Mouse (Mus musculus): ENCODE results near the gene Igsf11.

The Igsf11 gene

GRCm38 (mm10) chr16:38892371-38892770, at the start of gene Igsf11:
Igsf11 (plus strand) TSS chr16:38892671.
- DNase-seq (ENCODE audit: low spot score): no peak

GRCm38 (mm10) chr16:38858120-38858749, 34.2 kb upstream of the Igsf11 start:
- peak; percentile 70 for DNase-seq (ENCODE audit: low spot score)

- DNase-seq (ENCODE audit: low spot score): no peak
Observed at GRCm38 (mm10) chr16:38860548-38860947, 31.9 kb upstream of the Igsf11 start.

- no peak for DNase-seq (ENCODE audit: low spot score)
Observed at GRCm38 (mm10) chr16:38864358-38864757, 28.1 kb upstream of the Igsf11 start.

GRCm38 (mm10) chr16:38873231-38873630, 19.2 kb upstream of the Igsf11 start:
- DNase-seq (ENCODE audit: low spot score): no peak

GRCm38 (mm10) chr16:38874481-38874880, 18.0 kb upstream of the Igsf11 start:
- DNase-seq (ENCODE audit: low spot score): no peak

GRCm38 (mm10) chr16:38898816-38899425, 6.5 kb downstream of the Igsf11 start:
- DNase-seq (ENCODE audit: low spot score): no peak

- no peak for DNase-seq (ENCODE audit: low spot score)
Observed at GRCm38 (mm10) chr16:38900024-38900423, 7.6 kb downstream of the Igsf11 start.

- no peak for DNase-seq (ENCODE audit: low spot score)
Observed at GRCm38 (mm10) chr16:38902111-38902778, 9.8 kb downstream of the Igsf11 start.

- DNase-seq (ENCODE audit: low spot score): no peak
Observed at GRCm38 (mm10) chr16:38903020-38903419, 10.5 kb downstream of the Igsf11 start.

GRCm38 (mm10) chr16:38904202-38904601, 11.7 kb downstream of the Igsf11 start:
- no peak for DNase-seq (ENCODE audit: low spot score)

- DNase-seq (ENCODE audit: low spot score): no peak
Observed at GRCm38 (mm10) chr16:38905911-38906310, 13.4 kb downstream of the Igsf11 start.

GRCm38 (mm10) chr16:38908304-38908703, 15.8 kb downstream of the Igsf11 start:
- DNase-seq (ENCODE audit: low spot score): no peak

GRCm38 (mm10) chr16:38909506-38909905, 17.0 kb downstream of the Igsf11 start:
- DNase-seq (ENCODE audit: low spot score): no peak

GRCm38 (mm10) chr16:38910088-38910487, 17.6 kb downstream of the Igsf11 start:
- no peak for DNase-seq (ENCODE audit: low spot score)

- DNase-seq (ENCODE audit: low spot score): no peak
Observed at GRCm38 (mm10) chr16:38915451-38915850, 23.0 kb downstream of the Igsf11 start.

- no peak for DNase-seq (ENCODE audit: low spot score)
Observed at GRCm38 (mm10) chr16:38916053-38916786, 23.7 kb downstream of the Igsf11 start.

- no peak for DNase-seq (ENCODE audit: low spot score)
Observed at GRCm38 (mm10) chr16:38916885-38917284, 24.4 kb downstream of the Igsf11 start.

- DNase-seq (ENCODE audit: low spot score): no peak
Observed at GRCm38 (mm10) chr16:38918121-38918520, 25.6 kb downstream of the Igsf11 start.

GRCm38 (mm10) chr16:38920488-38920887, 28.0 kb downstream of the Igsf11 start:
- no peak for DNase-seq (ENCODE audit: low spot score)

GRCm38 (mm10) chr16:38924940-38925339, 32.5 kb downstream of the Igsf11 start:
- DNase-seq (ENCODE audit: low spot score): no peak

- no peak for DNase-seq (ENCODE audit: low spot score)
Observed at GRCm38 (mm10) chr16:38928760-38929159, 36.3 kb downstream of the Igsf11 start.

- no peak for DNase-seq (ENCODE audit: low spot score)
Observed at GRCm38 (mm10) chr16:38931519-38931918, 39.0 kb downstream of the Igsf11 start.

Measured in adipocyte (in vitro differentiated cells).